Mouse (Mus musculus): ENCODE results near the gene Zfp93. TPM values are rescaled to one million over a fixed set of nuclear protein-coding genes. Genes with fewer than 3 reads are reported as not detected.

The Zfp93 gene
- total RNA-seq, 2 experiments from 2014 or later = 8.7 to 8.9 TPM

DNA sequence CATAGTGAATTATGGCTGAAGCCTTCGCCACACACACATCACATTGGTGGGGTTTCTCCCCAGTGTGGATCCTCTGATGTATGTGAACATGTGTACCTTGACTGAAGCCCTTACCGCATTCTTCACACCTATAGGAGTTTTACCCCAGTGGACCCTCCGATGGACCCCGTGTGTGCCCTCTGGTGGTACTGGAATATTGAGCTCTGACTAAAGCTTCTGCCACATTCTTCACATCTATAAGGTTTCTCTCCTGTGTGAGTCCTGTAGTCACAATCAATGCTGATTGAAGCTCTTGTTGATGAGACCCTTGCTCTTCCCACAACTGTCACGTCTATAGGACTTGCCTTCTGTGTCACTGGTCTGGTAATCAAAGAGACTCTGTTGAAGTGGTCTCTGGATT, 17.4 kb downstream of the Zfp93 start:
- DNase-seq (ENCODE audit: extremely low spot score in 1 of 2, low spot score in 2 of 2) = no peak
- intact Hi-C loops (cut with DNase I) = no loop called here

DNA sequence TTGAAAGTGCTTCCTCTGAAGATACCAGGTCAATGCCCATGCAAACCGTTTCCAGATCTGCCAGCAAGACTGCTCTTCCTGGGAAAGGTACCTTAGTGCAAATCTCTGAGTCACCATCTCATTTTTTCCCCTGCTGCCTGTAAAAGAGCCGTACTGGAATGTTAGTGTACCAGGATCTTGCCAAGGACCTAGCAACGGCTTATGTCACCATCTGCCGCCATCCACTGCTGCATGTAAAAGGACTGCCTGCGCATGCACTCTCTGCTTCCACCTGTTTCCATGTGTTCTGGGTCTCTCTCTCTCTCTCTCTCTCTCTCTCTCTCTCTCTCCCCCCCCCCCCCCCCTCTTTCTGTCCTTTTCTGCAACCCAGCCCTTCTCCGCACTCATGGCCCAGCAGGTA, 18.3 kb downstream of the Zfp93 start:
- intact Hi-C loops (cut with DNase I) = no loop called here
- no peak for DNase-seq (ENCODE audit: extremely low spot score in 1 of 2, low spot score in 2 of 2)

DNA sequence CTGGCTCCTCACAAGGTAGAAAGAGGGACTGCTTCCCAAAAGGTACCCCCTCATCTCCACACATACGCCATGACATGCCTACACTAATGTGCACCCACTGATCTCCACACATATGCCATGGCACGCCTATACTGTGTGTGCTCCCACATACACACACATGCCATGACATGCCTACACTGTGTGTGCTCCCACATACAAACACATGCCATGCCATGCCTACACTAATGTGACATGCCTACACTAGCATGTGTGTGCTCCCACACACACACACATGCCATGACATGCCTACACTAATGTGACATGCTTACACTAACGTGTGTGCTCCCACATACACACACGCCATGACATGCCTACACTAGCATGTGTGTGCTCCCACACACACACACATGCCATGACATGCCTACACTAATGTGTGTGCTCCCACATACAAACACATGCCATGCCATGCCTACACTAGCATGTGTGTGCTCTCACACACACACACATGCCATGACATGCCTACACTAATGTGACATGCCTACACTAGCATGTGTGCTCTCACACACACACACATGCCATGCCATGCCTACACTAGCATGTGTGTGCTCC, 20.0 kb downstream of the Zfp93 start:
- intact Hi-C loops (cut with DNase I) = loop anchor here (10.0 kb wide), 1 partner anchor 315 kb away; the partner anchor contains the start of gene Vmn1r181
- DNase-seq (ENCODE audit: extremely low spot score in 1 of 2, low spot score in 2 of 2) = no peak

DNA sequence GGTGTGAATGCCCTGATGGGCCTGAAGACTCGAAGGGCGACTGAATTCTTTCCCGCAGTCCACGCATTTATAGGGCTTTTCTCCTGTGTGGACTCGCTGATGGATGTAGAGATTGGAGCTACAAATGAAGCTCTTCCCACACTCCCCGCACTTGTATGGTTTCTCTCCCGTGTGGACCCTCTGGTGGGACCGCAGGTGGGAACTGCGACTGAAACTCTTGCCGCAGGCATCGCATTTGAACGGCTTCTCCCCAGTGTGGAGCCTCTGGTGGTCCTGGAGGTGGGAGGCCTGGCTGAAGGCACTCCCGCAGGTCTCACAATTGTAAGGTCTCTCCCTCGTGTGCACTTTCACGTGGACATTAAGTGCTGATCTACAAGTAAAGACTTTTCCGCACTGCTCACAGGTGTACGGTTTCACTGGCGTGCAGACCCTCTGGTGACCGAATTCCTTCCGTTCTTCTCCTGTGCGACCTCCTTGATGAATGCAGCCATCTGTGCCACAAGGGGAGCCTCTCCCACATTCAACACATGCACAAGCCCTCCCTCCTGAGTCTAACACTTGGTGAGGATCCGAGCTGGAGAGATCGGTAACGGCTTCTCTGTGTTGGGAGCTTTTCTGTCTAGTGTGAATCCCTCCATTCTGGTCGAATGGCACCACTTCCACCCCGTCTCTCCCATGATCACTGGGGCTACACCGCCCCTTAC, 21.3 kb downstream of the Zfp93 start:
- no peak for DNase-seq (ENCODE audit: extremely low spot score in 1 of 2, low spot score in 2 of 2)
- intact Hi-C loops (cut with DNase I) = loop anchor here (10.0 kb wide), 1 partner anchor 317 kb away; the partner anchor contains the start of gene Vmn1r181

DNA sequence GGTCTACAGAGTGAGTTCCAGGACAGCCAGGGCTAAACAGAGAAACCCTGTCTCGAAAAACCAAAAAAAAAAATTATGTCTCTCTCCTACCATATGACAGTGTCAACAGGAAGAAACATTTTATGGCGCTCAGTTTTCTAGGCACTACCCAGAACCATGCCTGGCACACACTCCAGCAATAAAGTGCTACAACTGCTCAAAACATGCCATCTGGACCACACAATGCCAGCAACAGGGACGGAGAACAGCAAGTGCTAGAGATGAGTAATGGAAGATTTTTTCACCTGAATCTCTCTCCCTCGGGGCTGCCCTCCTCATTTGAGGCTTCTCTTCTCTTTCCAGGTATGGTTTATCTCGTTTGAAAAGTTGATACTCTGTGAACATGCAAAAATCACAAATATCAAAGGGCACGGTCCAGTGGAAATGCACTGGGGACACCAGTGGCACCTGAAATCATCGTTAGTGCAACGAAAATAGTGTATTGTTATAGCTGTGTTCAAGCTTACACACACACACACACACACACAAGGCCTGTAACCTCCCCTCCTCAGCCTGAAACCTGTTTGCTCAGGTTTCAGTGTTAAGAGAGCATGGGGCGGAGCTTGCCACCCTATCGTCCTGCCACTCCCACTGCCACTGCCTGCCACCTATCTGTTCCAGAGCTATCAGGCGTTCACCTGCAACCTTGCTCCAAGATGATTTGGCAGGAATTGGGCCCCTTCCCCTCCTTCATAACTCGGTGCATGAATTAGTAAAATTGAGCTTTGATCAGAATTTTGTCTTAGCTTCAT, 23.0 kb downstream of the Zfp93 start:
- DNase-seq (ENCODE audit: extremely low spot score in 1 of 2, low spot score in 2 of 2) = no peak
- intact Hi-C loops (cut with DNase I) = loop anchor here (10.0 kb wide), 1 partner anchor 318 kb away; the partner anchor contains the start of gene Vmn1r181

DNA sequence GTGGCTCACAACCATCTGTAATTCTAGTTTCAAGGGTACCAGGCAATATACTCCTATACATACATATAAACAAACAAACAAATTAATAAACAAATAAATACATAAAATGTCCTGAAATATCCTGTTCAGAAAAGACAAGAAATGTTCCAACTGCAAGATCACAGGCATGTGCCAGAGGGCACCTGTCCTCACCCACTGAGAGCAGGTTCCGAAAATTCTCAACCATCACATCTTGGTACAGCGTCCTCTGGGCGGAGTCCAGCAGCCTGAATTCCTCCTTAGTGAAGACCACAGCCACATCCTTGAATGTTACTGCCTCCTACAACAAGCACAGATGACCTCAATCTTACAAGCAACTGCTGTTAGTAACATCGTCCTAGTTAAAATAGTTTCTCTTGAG, 24.5 kb downstream of the Zfp93 start:
- intact Hi-C loops (cut with DNase I) = loop anchor here (10.0 kb wide), 1 partner anchor 320 kb away; the partner anchor contains the start of gene Vmn1r181
- DNase-seq (ENCODE audit: extremely low spot score in 1 of 2, low spot score in 2 of 2) = no peak

DNA sequence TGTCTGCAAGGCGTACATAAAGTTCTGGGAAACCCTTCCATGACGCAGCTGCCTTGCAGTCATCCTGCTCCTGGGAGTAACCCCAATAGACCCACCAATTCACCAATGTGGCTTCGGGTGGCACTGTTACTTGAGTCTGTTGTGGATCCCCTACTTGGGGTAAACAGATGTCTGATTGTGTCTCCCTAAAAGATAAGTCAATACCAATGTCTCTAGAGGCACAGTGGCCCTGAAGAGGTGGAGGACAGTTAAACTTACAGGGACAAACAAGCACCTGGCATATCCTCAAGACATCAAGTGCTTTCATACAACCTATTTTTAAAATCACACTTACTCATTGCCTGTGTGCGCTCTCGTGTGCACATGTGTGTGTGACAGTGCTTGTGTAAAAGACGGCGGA, 25.2 kb downstream of the Zfp93 start:
- intact Hi-C loops (cut with DNase I) = loop anchor here (10.0 kb wide), 1 partner anchor 321 kb away; the partner anchor contains the start of gene Vmn1r181
- no peak for DNase-seq (ENCODE audit: extremely low spot score in 1 of 2, low spot score in 2 of 2)

DNA sequence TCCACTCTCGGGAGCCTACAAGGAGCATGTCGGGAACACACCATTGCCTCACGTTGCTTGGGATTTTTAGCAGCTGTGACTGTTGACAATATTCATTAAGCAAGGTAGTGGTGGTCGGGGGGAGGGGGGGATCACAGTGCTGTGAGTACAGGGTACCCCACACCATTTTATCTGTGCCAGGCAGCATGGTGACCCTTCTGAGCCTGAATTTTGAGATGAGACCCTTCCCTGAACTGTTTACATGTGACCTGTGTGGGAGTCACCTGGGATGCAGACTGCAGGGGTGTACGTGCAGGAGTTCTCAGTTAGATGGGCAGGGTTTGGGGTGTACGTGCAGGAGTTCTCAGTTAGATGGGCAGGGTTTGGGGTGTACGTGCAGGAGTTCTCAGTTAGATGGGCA, 26.2 kb downstream of the Zfp93 start:
- intact Hi-C loops (cut with DNase I) = loop anchor here (10.0 kb wide), 1 partner anchor 322 kb away; the partner anchor contains the start of gene Vmn1r181

DNA sequence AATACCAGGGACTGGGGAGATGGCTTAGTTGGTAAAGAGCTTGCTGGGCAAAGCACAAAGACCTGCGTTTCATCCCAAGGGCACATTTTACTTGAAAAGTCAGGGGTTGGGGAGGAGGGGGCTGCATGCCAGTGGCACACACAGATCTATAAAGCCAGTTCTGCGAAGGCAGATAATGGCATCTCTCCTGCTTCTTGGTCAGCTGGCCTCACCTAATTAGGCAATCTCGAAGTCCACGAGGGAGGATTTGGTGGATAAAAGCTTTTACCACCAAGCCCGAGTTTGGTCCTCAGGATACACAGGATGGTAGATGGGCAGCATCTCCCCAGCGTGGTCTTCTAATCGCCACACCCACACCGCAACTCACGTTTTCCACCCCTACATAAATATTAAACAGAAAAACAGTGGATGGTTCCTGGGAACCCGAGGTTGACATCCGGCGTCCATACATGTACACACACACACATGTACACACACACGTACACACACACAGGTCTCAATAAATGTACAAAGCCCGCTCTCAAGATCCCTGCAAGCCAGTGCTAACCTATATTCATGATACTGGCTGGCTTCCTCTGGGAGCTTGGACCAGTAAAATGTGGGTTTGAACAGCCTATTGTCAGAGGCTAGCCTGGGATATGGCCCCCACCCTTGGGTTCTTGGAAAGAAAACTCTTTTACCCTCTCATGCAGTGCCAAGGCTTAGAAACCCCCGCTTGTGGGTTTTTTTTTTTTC, 27.3 kb downstream of the Zfp93 start:
- DNase-seq (ENCODE audit: extremely low spot score in 1 of 2, low spot score in 2 of 2) = no peak
- intact Hi-C loops (cut with DNase I) = loop anchor here (10.0 kb wide), 1 partner anchor 323 kb away; the partner anchor contains the start of gene Vmn1r181

More for the DNA sequence above, 26.2 kb downstream of the Zfp93 start:
- DNase-seq (ENCODE audit: extremely low spot score in 1 of 2, low spot score in 2 of 2) = no peak

DNA sequence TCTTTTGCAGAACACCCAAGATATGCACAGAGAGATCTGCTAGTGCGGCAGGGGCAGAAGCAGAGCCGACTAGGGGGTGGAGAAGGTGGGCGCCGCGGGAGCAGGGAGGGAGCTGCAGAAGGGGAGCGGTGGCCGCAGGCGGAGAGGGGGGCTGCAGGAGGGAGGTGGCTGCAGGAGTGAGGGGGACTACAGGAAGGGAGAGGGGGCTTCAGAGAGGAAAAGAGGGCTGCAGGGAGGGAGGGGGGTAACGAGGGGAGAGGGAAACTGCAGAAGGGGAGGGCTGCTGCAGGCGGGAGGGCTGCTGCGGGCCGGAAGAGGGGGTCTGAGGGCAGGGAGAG, 28.4 kb downstream of the Zfp93 start:
- intact Hi-C loops (cut with DNase I) = loop anchor here (10.0 kb wide), 1 partner anchor 324 kb away; the partner anchor contains the start of gene Vmn1r181
- DNase-seq (ENCODE audit: extremely low spot score in 1 of 2, low spot score in 2 of 2) = peak in 1 of 2 experiments; percentile 57

DNA sequence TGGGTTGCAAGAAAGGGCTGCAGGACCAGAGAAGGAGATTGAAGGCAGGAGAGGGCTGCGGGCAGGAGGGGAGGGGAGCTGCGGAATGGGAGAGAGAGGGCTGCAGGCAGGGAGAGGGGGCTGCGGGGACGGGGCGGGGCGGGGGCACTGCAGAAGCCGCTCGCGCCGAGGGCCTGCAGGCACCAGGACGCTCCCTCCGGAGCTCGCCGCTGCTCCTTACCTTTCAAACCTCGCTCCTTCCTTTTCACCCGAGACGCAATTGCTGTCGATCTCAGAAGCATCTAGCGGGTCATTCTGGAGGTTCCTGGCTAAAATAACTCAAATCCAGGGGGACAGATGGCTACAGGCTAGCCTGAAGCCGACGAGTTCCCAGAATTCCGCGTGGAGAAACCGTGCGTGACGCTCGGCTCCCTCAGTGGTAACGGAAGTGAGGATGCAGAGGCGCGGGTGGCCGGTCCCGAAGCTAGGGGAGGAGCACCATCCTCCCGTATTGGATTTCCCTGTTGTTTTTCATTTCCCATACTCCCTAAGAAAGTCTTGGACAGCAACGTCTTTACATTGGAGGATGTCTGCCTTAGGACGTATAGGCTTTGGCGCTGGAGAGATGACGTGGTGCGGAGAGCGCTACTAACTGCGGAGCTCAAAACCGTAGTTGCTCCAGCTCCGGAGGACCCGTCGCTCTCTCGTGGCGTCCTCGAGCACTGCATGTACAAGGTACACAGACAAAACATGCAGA, 28.9 kb downstream of the Zfp93 start:
- intact Hi-C loops (cut with DNase I) = loop anchor here (10.0 kb wide), 1 partner anchor 324 kb away; the partner anchor contains the start of gene Vmn1r181
- DNase-seq (ENCODE audit: extremely low spot score in 1 of 2, low spot score in 2 of 2) = peak; percentile 88 to 90

DNA sequence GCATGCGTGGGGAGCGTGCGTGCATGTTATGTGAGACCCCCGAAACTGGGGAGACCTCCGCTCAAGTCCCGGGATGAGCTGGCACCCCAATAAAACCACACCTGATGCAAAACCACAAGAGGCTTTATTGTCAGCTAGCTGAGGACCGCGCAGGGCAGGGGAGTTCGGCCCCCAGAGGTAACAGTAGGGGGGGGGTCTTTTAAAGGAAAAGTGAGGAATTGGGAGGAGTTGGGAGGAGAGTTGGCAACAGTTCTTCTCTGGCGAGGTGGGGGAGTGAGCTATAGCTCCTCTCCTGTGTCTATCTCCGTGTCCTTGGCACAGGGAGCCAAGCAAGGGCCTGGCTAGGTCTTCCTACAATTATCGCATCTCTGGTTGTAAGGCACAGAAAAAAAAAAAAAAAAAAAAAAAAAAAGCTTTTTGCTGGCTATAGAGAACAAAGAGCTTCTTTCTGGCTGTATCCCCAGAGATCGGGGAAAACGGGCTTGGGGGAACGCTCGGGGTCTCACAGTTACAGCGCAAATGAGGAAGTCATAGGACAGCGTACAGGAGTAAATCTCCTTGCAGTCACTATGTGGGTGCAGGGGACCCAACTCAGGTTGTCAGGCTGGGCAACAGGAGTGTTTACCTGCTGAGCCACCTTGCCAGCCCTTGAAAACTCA, 29.7 kb downstream of the Zfp93 start:
- intact Hi-C loops (cut with DNase I) = loop anchor here (10.0 kb wide), 1 partner anchor 325 kb away; the partner anchor contains the start of gene Vmn1r181
- DNase-seq (ENCODE audit: extremely low spot score in 1 of 2, low spot score in 2 of 2) = peak in 1 of 2 experiments; percentile 32

DNA sequence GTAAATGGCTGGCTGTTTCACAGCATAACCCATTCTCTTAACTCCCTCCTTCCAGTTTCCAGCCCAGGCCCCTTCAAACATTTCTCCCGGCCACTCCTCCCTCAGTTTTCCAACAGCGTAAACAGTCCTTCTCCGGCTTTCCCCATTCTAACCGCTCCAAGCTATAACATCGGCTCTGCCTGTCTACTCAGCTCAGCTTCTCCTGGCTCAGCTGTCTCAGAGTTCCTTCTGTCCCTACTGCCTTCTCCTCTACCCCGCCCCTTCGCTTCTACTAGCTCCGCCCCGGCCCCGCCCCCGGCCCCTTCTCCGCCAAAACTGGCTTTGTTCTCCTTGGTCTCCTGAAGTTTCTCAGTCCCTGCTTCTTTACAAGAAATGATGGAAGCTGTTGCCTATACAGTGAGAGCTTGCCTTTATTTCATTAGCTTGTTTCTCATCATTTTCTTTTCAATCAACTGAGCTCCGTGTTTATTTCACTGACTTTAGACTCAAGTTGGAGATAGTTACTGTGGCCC, 30.6 kb downstream of the Zfp93 start, which contains the start of gene Zfp61:
TSS of gene Zfp61 (minus strand) at position 462 of the 512 bp plus-strand sequence.
- intact Hi-C loops (cut with DNase I) = no loop called here
- DNase-seq (ENCODE audit: extremely low spot score in 1 of 2, low spot score in 2 of 2) = no peak

DNA sequence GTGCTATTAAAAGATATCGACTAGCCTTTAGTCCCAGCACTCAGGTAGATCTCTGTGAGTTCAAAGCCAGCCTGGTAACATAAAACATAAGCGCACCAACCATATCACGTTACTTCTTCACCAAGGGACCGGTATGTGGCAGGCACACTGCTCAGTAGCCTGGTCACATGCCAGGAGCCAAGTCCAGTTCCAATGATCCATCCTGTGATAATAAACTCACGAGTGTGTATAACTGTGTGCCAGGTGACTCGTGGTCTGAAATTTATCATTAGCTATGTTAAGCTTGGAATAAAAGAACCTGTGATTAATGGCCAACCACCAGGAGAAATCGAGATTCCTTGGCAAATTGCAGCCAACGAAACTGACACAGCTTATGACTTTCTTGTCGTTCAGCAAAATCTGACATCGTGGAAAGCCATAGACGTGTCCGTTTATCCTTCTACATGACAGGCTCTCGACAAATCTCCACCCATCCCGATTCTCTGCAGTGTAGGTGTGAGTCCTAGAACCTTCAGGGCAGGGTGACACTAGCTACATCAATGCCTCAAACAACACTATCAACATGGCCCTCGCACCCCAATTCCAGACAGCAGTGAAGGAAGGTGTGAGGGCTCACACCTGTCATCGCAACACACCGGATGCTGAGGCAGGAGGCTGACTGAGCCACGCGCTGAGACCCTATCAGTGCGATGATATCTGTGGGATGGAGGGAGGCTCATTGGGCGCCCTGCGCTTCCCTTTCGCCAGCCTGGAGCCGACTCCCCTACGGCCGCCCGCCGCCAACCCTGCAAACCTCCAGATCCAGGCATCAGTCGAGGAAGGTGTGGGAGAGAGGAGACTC, 45.7 kb downstream of the Zfp93 start:
- intact Hi-C loops (cut with DNase I) = no loop called here
- no peak for DNase-seq (ENCODE audit: extremely low spot score in 1 of 2, low spot score in 2 of 2)

DNA sequence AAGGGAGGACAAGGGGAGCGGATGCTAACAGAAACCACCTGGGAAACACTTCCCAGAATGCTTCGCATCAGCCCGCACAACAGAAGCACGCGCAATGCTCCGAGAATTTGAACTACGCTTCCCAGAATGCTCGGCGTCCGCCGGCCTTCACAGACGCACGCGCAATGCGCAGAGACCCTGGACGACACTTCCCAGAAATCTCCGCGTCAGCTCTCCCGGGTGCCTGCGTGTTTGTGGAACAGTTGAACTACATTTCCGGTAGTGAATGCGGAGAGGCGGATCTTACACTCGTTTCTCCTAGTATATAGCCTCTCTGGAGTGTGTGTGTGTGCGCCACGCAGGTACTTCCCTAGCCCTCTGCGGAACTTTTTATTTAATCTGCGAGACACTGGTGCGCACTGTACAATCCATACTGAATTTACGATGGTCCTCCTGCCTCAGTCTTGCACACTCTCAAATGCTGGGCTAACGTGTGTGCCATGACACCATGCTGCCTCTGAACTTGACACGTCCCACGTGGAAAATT, 46.4 kb downstream of the Zfp93 start, which contains the start of gene Zfp94:
TSS of gene Zfp94 (minus strand) at position 100 of the 526 bp plus-strand sequence.
- peak; percentile 95 to 97 for DNase-seq (ENCODE audit: extremely low spot score in 1 of 2, low spot score in 2 of 2)
- intact Hi-C loops (cut with DNase I) = no loop called here

DNA sequence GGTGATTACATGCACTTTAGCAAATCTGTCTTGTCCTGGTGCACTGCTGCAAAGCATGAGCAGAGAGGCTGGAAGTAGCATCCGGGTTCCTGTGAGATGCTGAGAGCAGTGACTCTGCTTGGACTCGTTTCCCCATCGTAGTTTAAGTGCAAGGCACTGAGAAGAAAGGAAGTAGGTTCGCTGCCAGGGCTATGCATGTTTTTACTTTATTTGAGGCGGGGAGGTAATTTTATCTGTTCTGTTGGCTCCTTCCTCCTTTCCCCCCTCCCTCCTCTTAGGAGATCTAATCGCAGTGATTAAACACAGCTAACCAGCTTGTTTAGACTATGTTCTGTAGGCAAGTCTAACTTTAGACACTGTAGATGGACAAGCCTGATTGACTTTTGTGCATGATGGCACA, 48.7 kb downstream of the Zfp93 start:
- intact Hi-C loops (cut with DNase I) = no loop called here

More for the DNA sequence above, 48.7 kb downstream of the Zfp93 start:
- no peak for DNase-seq (ENCODE audit: extremely low spot score in 1 of 2, low spot score in 2 of 2)

All from left cerebral cortex, postnatal 10 days (tissue).